31 mouse cellular contexts compared by ENCODE assay signal in the genomic region with DNA sequence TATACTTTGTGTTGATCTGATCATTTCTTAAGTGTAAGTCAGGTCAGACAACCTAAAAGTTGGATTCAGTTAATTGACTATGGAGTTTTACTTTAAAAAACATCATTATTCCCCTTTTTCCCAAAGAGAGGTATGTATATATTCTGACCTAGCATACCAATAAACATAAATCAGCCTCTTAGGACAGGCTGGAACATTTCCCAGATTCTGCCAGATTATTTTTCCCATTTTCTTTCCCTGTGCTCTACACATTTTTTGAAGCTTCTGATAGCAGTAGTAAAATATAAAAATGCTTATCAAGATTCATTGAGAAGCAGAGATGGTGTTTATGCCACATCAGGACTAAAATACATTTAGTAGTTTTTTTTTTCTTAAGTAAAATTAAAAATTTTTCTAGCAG. TPM values are rescaled to one million over a fixed set of nuclear protein-coding genes. Genes with fewer than 3 reads are reported as not detected.
"Had no signal": no experiment of that assay in that cellular context is flagged by ENCODE, and none has a peak within 500 bp of the region (broad histone marks: within the 10 kb centered on the region; RNA-seq: fewer than 3 reads in every experiment).

No protein-coding gene starts in this region.

- H3K4me3 ChIP-seq: gastrocnemius, adult 2 months; heart, embryonic 10.5 days; heart, embryonic 12.5 days; hindbrain, embryonic 10.5 days; hindbrain, embryonic 12.5 days; intestine, embryonic 15.5 days; kidney, embryonic 15.5 days; layer of hippocampus, adult 2 months; left cerebral cortex, adult 2 months; limb, embryonic 13.5 days; liver, embryonic 13.5 days; liver, embryonic 15.5 days had no signal

- H3K27me3 ChIP-seq: heart, embryonic 12.5 days; hindbrain, embryonic 12.5 days; intestine, embryonic 15.5 days; kidney, embryonic 15.5 days; limb, embryonic 13.5 days; liver, embryonic 13.5 days; liver, embryonic 15.5 days had no signal

- ATAC-seq: hindbrain, embryonic 16.5 days; inflammation-experienced regulatory T-cells, adult 6 months; intestine, embryonic 15.5 days; intestine, postnatal 0 days had no signal

- H3K27ac ChIP-seq: gastrocnemius, adult 2 months; heart, embryonic 10.5 days; hindbrain, embryonic 10.5 days; hindbrain, embryonic 12.5 days; hindbrain, embryonic 14.5 days; intestine, embryonic 15.5 days; kidney, embryonic 15.5 days; layer of hippocampus, adult 2 months; left cerebral cortex, adult 2 months; limb, embryonic 13.5 days; liver, embryonic 13.5 days; liver, embryonic 15.5 days had no signal

- H3K36me3 ChIP-seq: heart, embryonic 10.5 days; heart, embryonic 12.5 days; hindbrain, embryonic 10.5 days; hindbrain, embryonic 12.5 days; intestine, embryonic 15.5 days; kidney, embryonic 15.5 days; limb, embryonic 13.5 days; liver, embryonic 13.5 days; liver, embryonic 15.5 days had no signal

- H3K4me1 ChIP-seq: heart, embryonic 10.5 days; heart, embryonic 12.5 days; hindbrain, embryonic 10.5 days; intestine, embryonic 15.5 days; kidney, embryonic 15.5 days; limb, embryonic 13.5 days; liver, embryonic 15.5 days had no signal

- DNase-seq: gastrocnemius, adult 2 months; gastrocnemius, postnatal 10 days; gastrocnemius, postnatal 25 days; heart, adult 18-20 months; heart, postnatal 10 days; heart, postnatal 4 days; kidney, adult 18-20 months; kidney, adult 8-10 months; kidney, postnatal 10 days; kidney, postnatal 25 days; kidney, postnatal 4 days; liver; liver, embryonic 13.5 days had no signal

- H3K9ac ChIP-seq: heart, embryonic 12.5 days; hindbrain, embryonic 12.5 days; hindbrain, embryonic 14.5 days; intestine, embryonic 15.5 days; kidney, embryonic 15.5 days; limb, embryonic 13.5 days; liver, embryonic 13.5 days; liver, embryonic 15.5 days had no signal

- H3K4me2 ChIP-seq: heart, embryonic 12.5 days; hindbrain, embryonic 12.5 days; hindbrain, embryonic 14.5 days; intestine, embryonic 15.5 days; kidney, embryonic 15.5 days; limb, embryonic 13.5 days; liver, embryonic 11.5 days; liver, embryonic 13.5 days; liver, embryonic 15.5 days had no signal

- H3K9me3 ChIP-seq: heart, embryonic 10.5 days; heart, embryonic 12.5 days; hindbrain, embryonic 10.5 days; hindbrain, embryonic 12.5 days; intestine, embryonic 15.5 days; kidney, embryonic 15.5 days; limb, embryonic 13.5 days; liver, embryonic 13.5 days; liver, embryonic 15.5 days had no signal

RNA-seq across cellular contexts. Expression of a gene that starts 27.0 kb away (rescaled TPM):
- total RNA-seq: gastrocnemius, adult 2 months; gastrocnemius, postnatal 25 days; granulocyte monocyte progenitor cell, adult 5-6 weeks; heart, postnatal 25 days; layer of hippocampus, adult 2 months; left cerebral cortex, adult 2 months; left cerebral cortex, postnatal 14 days had no signal
- polyA plus RNA-seq: inflammation-experienced regulatory T-cells, adult 6 months had no signal
